22 mouse cellular contexts compared by ENCODE assay signal in the genomic region with DNA sequence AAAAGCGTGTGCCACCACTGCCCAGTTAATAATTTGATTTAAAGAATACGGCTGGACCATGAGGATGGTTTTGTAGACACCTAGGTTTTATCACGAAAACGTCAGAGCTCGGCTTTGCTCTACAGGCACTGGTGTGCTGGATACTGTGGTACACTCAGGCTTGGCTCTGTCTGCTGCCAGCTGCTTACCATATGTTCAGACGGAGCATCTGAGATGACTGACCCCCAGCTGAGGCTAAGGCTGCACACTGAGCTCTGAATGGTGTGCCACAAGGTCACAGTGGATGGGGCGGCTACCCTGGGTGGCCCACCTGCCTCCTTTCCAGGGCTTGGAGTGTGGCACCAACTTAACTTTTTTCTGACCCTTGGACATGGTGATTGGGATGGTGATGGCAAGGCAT. TPM values are rescaled to one million over a fixed set of nuclear protein-coding genes. Genes with fewer than 3 reads are reported as not detected.
DNase-seq lines count a peak whose midpoint lies in the region; ATAC-seq and TF ChIP-seq lines count a peak whose summit lies in the region.
"Had no signal": no experiment of that assay in that cellular context is flagged by ENCODE, and none has a peak within 500 bp of the region (broad histone marks: within the 10 kb centered on the region; RNA-seq: fewer than 3 reads in every experiment).

No protein-coding gene starts in this region.

- WGBS in limb, embryonic 11.5 days = 70% methylated on average over 7 of the region's 7 CpGs
- WGBS in limb, embryonic 10.5 days = 76% methylated on average over 7 of the region's 7 CpGs

- DNase-seq in embryo, embryonic 10 days (ENCODE audit: low spot score) = peak; percentile 53
- DNase-seq in embryo, embryonic 10.5 days (ENCODE audit: low spot score) = no peak
- no peak for DNase-seq in limb, embryonic 11.5 days (ENCODE audit: low spot score)
- no peak for DNase-seq in limb, embryonic 10.5 days (ENCODE audit: low spot score)
- DNase-seq in retina, postnatal 1 day = peak; percentile 43
- DNase-seq in retina, embryonic 14.5 days (ENCODE audit: low spot score) = no peak
- no peak for DNase-seq in heart, adult 8-10 months (ENCODE audit: low spot score)
- no peak for DNase-seq in gastrocnemius, adult 2 months
- DNase-seq: adrenal gland, postnatal 10 days; cerebellum, adult 18-20 months; cerebellum, adult 9-11 months; gastrocnemius, postnatal 36 days; heart, adult 11 months; heart, postnatal 10 days; heart, postnatal 4 days had no signal

- 0 out of 2 replicates have a peak, but pooled peaks have one; percentile 33 for ATAC-seq in limb, embryonic 11.5 days (ENCODE audit: insufficient number of reproducible peaks, low FRiP score, low TSS enrichment, low read depth)
- ATAC-seq: forebrain, embryonic 14.5 days; inflammation-experienced regulatory T-cells, adult 6 months had no signal

- intact Hi-C loops in gastrocnemius, adult 2 months (cut with DNase I) = loop anchor here (10.0 kb wide), 1 partner anchor 159 kb away; a partner anchor contains a TSS

- no peak overlapping the region for H3K27ac ChIP-seq in limb, embryonic 11.5 days (replicated peaks; ENCODE audit: low read depth, low read length)
- no peak overlapping the region for H3K27ac ChIP-seq in limb, embryonic 10.5 days
- no peak overlapping the region for H3K27ac ChIP-seq in gastrocnemius, adult 2 months
- H3K27ac ChIP-seq: embryonic facial prominence, embryonic 15.5 days; forebrain, embryonic 10.5 days; heart, embryonic 10.5 days; hindbrain, embryonic 14.5 days had no signal

- H3K9ac ChIP-seq in limb, embryonic 11.5 days (ENCODE audit: low read length) = no peak overlapping the region
- H3K9ac ChIP-seq: embryonic facial prominence, embryonic 15.5 days; hindbrain, embryonic 14.5 days had no signal

- no peak for TF ChIP-seq CTCF in gastrocnemius, adult 2 months (IDR thresholded peaks at IDR 0.05)

- H3K4me1 ChIP-seq in limb, embryonic 11.5 days (ENCODE audit: control insufficient read depth, insufficient read depth, low read length) = no peaks in the 10 kb centered on the region
- H3K4me1 ChIP-seq in limb, embryonic 10.5 days = peaks cover 11% of the 10 kb centered on the region

- no peak overlapping the region for H3K4me3 ChIP-seq in limb, embryonic 11.5 days (ENCODE audit: low read depth, low read length)
- H3K4me3 ChIP-seq in limb, embryonic 10.5 days = no peak overlapping the region
- H3K4me3 ChIP-seq in gastrocnemius, adult 2 months = no peak overlapping the region
- H3K4me3 ChIP-seq: embryonic facial prominence, embryonic 15.5 days; erythroblast, embryonic 14.5 days; forebrain, embryonic 10.5 days; heart, embryonic 10.5 days had no signal

- H3K27me3 ChIP-seq in limb, embryonic 11.5 days (ENCODE audit: control insufficient read depth, insufficient read depth, low read length) = no peaks in the 10 kb centered on the region
- no peaks in the 10 kb centered on the region for H3K27me3 ChIP-seq in limb, embryonic 10.5 days (ENCODE audit: low read depth, poor library complexity, severe bottlenecking)
- H3K27me3 ChIP-seq: embryonic facial prominence, embryonic 15.5 days had no signal

- no peaks in the 10 kb centered on the region for H3K9me3 ChIP-seq in limb, embryonic 11.5 days (ENCODE audit: control insufficient read depth, low read length)
- no peaks in the 10 kb centered on the region for H3K9me3 ChIP-seq in limb, embryonic 10.5 days (replicated peaks)
- H3K9me3 ChIP-seq: embryonic facial prominence, embryonic 15.5 days; forebrain, embryonic 10.5 days; heart, embryonic 10.5 days had no signal

- H3K4me2 ChIP-seq in limb, embryonic 11.5 days (ENCODE audit: low read depth, severe bottlenecking) = no peak overlapping the region
- H3K4me2 ChIP-seq: embryonic facial prominence, embryonic 15.5 days; hindbrain, embryonic 14.5 days had no signal

- H3K36me3 ChIP-seq in limb, embryonic 11.5 days (ENCODE audit: control insufficient read depth, insufficient read depth, low read length) = no peaks in the 10 kb centered on the region
- peaks cover 52% of the 10 kb centered on the region for H3K36me3 ChIP-seq in limb, embryonic 10.5 days
- H3K36me3 ChIP-seq: embryonic facial prominence, embryonic 15.5 days; forebrain, embryonic 10.5 days had no signal

RNA-seq across cellular contexts. Expression of a gene that starts 38.4 kb away (rescaled TPM):
- polyA plus RNA-seq in limb, embryonic 11.5 days (2014; fragmentation: Nextera tagmentation; extraction: Ambion mirVana) = 0.17 and 0.82 TPM in 2 replicates
- polyA plus RNA-seq in limb, embryonic 10.5 days (2016; fragmentation: Nextera tagmentation; extraction: Ambion mirVana) = 0.72 and 0.75 TPM in 2 replicates
- 1 to 10 TPM in 3 of 4 experiments, under 1 TPM in 1; 0.88 to 2.0 (median 1.4) TPM for total RNA-seq in heart, adult 8-10 months (2022)
- under 1 TPM; 0.53 to 0.54 TPM for total RNA-seq in gastrocnemius, adult 2 months (2021)

RNA-seq across cellular contexts. Expression of a gene that starts 53.6 kb away (rescaled TPM):
- 6.1 and 9.4 TPM in 2 replicates for polyA plus RNA-seq in limb, embryonic 11.5 days (2014; fragmentation: Nextera tagmentation; extraction: Ambion mirVana)
- 9.0 and 11.0 TPM in 2 replicates for polyA plus RNA-seq in limb, embryonic 10.5 days (2016; fragmentation: Nextera tagmentation; extraction: Ambion mirVana)
- total RNA-seq in heart, adult 8-10 months (2022) = 100 to 1,000 TPM in 2 of 4 experiments, 10 to 100 TPM in 2; 78.8 to 113 (median 105) TPM
- total RNA-seq in gastrocnemius, adult 2 months (2021) = 10 to 100 TPM; 48.4 to 63.3 TPM

Comparison
In these comparisons a context has a peak if more than half of its experiments do, and no peak if none do; other contexts are left out.
1. DNase-seq: peak in embryo, embryonic 10 days (single experiment) and retina, postnatal 1 day (single experiment); none in embryo, embryonic 10.5 days (single experiment), limb, embryonic 11.5 days (single experiment), limb, embryonic 10.5 days (single experiment), retina, embryonic 14.5 days (single experiment), heart, adult 8-10 months (single experiment) and gastrocnemius, adult 2 months (single experiment).